Mouse (Mus musculus): ENCODE measurements around the gene Zfp560. TPM values are rescaled to one million over a fixed set of nuclear protein-coding genes. Genes with fewer than 3 reads are reported as not detected.
"Not testable (repeated sequence)": the region's sequence is repeated elsewhere in the genome, so short reads cannot be mapped to it uniquely, and the experiment has no call there.

Zfp560 gene
- 10 to 100 TPM; 10.4 to 11.3 TPM for total RNA-seq (2021)

DNA sequence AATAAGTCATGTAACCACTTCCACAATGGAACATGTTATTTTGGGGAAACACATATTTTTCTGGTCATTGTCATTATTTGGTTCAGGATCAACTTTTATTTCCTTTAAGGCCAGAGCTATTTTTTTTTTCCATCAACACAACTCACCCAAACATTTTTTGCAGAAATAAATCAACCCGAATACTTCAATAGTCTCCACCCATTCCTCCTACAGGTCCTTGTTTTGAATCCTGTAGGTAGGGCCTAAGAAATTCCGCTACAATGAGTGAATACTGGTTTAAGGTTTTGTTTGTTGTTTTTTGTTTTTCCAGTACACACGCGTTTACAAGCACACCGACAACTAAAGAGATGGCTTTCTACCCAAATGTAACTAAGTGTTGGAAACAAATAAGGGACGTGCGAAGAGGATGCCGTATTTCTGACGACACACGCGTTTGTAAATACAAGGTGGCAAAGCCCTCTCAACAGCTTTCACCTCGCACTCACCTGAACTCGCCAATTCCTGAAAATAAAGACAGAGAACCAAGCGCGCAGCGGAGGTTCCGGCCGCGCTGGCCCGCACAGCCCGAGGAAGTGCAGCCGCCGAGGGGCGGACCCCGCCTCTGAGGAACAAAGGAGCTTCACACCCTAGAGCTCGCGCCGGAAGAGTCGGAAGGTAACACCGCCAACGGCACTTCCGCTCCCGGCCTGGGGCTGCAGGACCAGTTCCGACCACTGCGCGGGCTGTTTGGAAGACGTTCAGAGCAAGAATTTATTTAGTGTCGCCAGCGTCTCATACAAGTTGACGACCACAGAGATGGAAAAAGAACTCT, at the start of gene Zfp560:
Zfp560 (minus strand) TSS at position 646 of the 811 bp plus-strand sequence.
- DNase-seq (ENCODE audit: extremely low spot score in 1 of 2, low spot score in 1 of 2) = peak; percentile 90 to 95

- DNase-seq (ENCODE audit: extremely low spot score in 1 of 2, low spot score in 1 of 2) = no peak
Observed at GRCm38 (mm10) chr9:20430004-20430403, 45.0 kb upstream of the Zfp560 start.

DNA sequence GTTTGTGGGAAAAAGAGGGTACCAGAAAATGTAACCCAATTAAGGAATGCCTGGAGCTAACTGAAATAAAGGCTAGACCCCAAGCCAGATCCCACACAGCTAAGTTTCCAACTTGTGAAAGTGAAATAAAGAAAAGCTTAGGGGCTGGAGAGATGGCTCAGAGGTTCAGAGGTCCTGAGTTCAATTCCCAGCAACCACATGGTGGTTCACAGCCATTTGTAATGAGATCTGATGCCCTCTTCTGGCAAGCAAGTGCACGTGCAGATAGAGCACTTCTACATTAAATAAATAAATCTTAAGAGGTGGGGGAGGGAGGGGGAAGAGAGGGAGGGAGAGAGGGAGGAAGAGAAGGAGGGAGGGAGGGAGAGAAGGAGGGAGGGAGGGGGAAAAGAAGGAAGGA, 26.5 kb upstream of the Zfp560 start:
- no peak for DNase-seq (ENCODE audit: extremely low spot score in 1 of 2, low spot score in 1 of 2)

DNA sequence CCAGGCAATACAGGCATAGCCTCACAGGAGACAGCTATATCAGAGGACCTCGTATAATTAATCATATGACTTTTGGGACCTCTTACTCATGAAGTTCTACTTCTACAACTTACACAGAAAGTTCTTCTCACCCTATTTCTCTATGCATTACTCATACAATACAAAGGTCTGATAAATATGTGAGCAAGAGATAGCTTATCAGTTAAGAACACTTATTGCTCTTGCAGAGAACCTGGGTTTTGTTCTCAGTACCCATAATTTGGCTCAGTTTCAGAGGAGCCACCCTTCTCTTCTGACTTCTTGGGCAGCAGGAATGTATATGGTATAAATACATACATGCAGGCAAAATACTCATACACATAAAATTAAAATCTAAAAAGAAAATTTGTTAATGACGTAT, 24.3 kb upstream of the Zfp560 start:
- no peak for DNase-seq (ENCODE audit: extremely low spot score in 1 of 2, low spot score in 1 of 2)

GRCm38 (mm10) chr9:20385343-20385703, 346 bp upstream of the Zfp560 start:
- DNase-seq (ENCODE audit: extremely low spot score in 1 of 2, low spot score in 1 of 2) = no peak

- no peak for DNase-seq (ENCODE audit: extremely low spot score in 1 of 2, low spot score in 1 of 2)
Observed at GRCm38 (mm10) chr9:20383659-20384058, 1.3 kb downstream of the Zfp560 start.

DNA sequence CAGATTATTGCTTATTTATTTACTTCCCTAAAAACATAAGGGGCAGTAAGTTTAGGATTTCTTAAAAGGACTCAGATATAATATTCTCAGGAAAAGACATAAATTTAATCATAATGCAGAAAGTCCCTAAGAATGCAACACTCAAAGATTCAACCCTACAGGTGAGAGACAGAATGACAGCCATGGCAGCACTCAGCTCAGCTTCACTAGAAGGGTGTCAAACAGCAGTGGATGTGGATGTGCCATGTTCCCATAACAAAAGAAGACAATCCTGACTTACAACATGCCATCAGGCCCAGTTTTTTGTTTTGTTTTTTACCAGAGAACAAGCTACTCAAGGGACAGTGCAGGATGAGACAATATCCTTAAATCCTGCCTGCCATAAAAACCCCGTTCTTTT, 10.3 kb downstream of the Zfp560 start:
- DNase-seq (ENCODE audit: extremely low spot score in 1 of 2, low spot score in 1 of 2) = no peak

GRCm38 (mm10) chr9:20367311-20367710, 17.7 kb downstream of the Zfp560 start:
- no peak for DNase-seq (ENCODE audit: extremely low spot score in 1 of 2, low spot score in 1 of 2)

GRCm38 (mm10) chr9:20348501-20348900, 36.5 kb downstream of the Zfp560 start:
- no peak for DNase-seq (ENCODE audit: extremely low spot score in 1 of 2, low spot score in 1 of 2)

- DNase-seq (ENCODE audit: extremely low spot score in 1 of 2, low spot score in 1 of 2) = no peak
Observed at GRCm38 (mm10) chr9:20335994-20336393, 49.0 kb downstream of the Zfp560 start, which contains the start of gene Olfr18. Gene Olfr18 (minus strand): TSS chr9:20336094.

DNA sequence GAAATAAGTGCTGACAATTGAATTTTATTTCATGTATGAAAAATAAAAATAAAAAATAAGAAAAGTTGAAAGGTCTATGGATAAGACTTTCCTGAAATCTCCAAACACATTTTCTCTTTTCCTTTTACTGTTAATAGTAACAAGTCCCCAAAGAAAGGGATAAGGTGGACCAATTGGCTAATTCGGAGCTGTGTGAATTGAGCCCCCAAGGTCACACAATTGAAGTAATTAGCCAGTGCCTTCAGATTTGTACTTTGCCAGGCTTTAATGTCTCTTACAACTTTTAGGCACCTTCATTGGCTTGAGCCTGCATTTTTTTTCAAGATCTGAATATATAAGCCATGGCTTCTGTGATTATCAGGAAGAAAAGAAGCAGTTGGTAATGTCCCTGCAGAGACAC, 86.7 kb downstream of the Zfp560 start, which contains the start of gene Olfr873:
Olfr873 (plus strand) TSS at position 301 of the 400 bp plus-strand sequence.
- no peak for DNase-seq (ENCODE audit: extremely low spot score in 1 of 2, low spot score in 1 of 2)

GRCm38 (mm10) chr9:20295562-20295961, 89.4 kb downstream of the Zfp560 start:
- not testable (repeated sequence) for DNase-seq (ENCODE audit: extremely low spot score in 1 of 2, low spot score in 1 of 2)

Other genes starting within 250 kb of the Zfp560 start
- gene Olfr870, start 211.1 kb downstream of the Zfp560 start, total RNA-seq (2021) = not detected
- gene Olfr871, start 173.0 kb downstream of the Zfp560 start, total RNA-seq (2021) = not detected
- gene Olfr872, start 148.1 kb downstream of the Zfp560 start, total RNA-seq (2021) = not detected
- not detected for gene Olfr39, start 102.8 kb downstream of the Zfp560 start, total RNA-seq (2021)
- gene Olfr873, start 86.6 kb downstream of the Zfp560 start, total RNA-seq (2021) = not detected
- not detected for gene Olfr18, start 49.1 kb downstream of the Zfp560 start, total RNA-seq (2021)
- gene Zfp26, start 75.0 kb upstream of the Zfp560 start, total RNA-seq (2021) = 10 to 100 TPM; 26.7 to 30.6 TPM
- 10 to 100 TPM; 25.5 to 32.8 TPM for gene Zfp426, start 107.6 kb upstream of the Zfp560 start, total RNA-seq (2021)
- gene Zfp266, start 136.2 kb upstream of the Zfp560 start, total RNA-seq (2021) = 10 to 100 TPM; 40.7 to 48.8 TPM
- 10 to 100 TPM; 20.4 to 22.1 TPM for gene Zfp846, start 196.1 kb upstream of the Zfp560 start, total RNA-seq (2021)